Mouse (Mus musculus): ENCODE measurements around the gene Ubqln4. TPM values are rescaled to one million over a fixed set of nuclear protein-coding genes. Genes with fewer than 3 reads are reported as not detected.
"Not testable (repeated sequence)": the region's sequence is repeated elsewhere in the genome, so short reads cannot be mapped to it uniquely, and the experiment has no call there.

The Ubqln4 gene
- polyA plus RNA-seq, 1 experiment from 2014 or later: 80.1 TPM

- 82% methylated on average over 1 of the region's 1 CpGs for WGBS
- DNase-seq (ENCODE audit: low spot score) (no peak), ATAC-seq (ENCODE audit: insufficient number of reproducible peaks, low FRiP score, low TSS enrichment, low read depth) (no peak)
- H3K9ac ChIP-seq (ENCODE audit: low read length): no peak overlapping the region
- H3K27ac ChIP-seq (replicated peaks; ENCODE audit: low read depth, low read length): no peak overlapping the region
- H3K4me3 ChIP-seq (ENCODE audit: low read depth, low read length): no peak overlapping the region
- no peaks in the 10 kb centered on the region for H3K27me3 ChIP-seq (ENCODE audit: control insufficient read depth, insufficient read depth, low read length)
- H3K36me3 ChIP-seq (ENCODE audit: control insufficient read depth, insufficient read depth, low read length): peaks cover 21% of the 10 kb centered on the region
- H3K4me1 ChIP-seq (ENCODE audit: control insufficient read depth, insufficient read depth, low read length): no peaks in the 10 kb centered on the region
- no peak overlapping the region for H3K4me2 ChIP-seq (ENCODE audit: low read depth, severe bottlenecking)
- no peaks in the 10 kb centered on the region for H3K9me3 ChIP-seq (ENCODE audit: control insufficient read depth, low read length)
Measured at GRCm38 (mm10) chr3:88571856-88572255, 18.3 kb downstream of the Ubqln4 start.

DNA sequence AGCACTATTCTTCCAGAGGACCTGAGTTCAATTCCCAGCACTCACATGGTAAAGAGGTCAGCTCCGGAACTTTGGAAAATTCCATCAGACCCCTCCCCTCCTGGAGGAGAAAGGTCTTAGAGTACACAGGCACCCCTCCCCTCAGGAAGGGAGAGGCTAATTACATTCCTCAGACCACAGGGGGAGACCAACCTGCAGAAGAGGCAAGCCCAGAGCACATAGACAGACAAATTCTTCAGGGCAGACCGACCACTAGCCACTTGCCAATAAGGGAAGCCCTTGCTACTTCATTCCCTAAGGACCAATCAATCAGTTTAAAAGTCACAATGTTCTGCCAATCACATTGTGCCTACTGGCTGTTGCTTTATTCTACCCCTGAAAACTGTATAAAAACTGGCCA is 19.3 kb downstream of the Ubqln4 start:
- ATAC-seq (ENCODE audit: insufficient number of reproducible peaks, low FRiP score, low TSS enrichment, low read depth) (no peak), DNase-seq (ENCODE audit: low spot score) (no peak)
- no peak overlapping the region for H3K9ac ChIP-seq (ENCODE audit: low read length)
- WGBS: 81% methylated on average over 2 of the region's 2 CpGs
- H3K4me3 ChIP-seq (ENCODE audit: low read depth, low read length): no peak overlapping the region
- H3K27ac ChIP-seq (replicated peaks; ENCODE audit: low read depth, low read length): no peak overlapping the region
- no peaks in the 10 kb centered on the region for H3K27me3 ChIP-seq (ENCODE audit: control insufficient read depth, insufficient read depth, low read length)
- no peaks in the 10 kb centered on the region for H3K9me3 ChIP-seq (ENCODE audit: control insufficient read depth, low read length)
- H3K4me2 ChIP-seq (ENCODE audit: low read depth, severe bottlenecking): no peak overlapping the region
- no peaks in the 10 kb centered on the region for H3K4me1 ChIP-seq (ENCODE audit: control insufficient read depth, insufficient read depth, low read length)
- peaks cover 16% of the 10 kb centered on the region for H3K36me3 ChIP-seq (ENCODE audit: control insufficient read depth, insufficient read depth, low read length)

DNA sequence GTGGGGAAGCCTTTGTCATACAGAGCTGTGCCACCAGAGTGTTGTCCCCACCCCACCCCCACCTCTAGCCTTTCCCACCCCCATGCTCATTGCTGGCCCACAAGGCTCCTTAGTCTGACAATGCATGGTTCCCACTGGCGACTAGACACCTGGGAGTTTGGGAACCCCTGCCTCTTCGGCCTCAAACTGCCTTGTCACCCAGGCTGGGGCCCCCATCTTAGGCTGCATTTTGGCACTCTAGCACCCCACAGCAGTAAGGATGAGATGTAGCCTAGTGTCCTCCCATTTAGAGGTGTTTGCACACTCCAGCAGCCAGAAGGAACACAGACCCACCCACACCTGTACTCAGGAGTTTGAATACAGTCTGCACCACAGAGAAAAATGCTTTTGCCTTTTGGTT is 20.3 kb downstream of the Ubqln4 start:
- peaks cover 6% of the 10 kb centered on the region; the same call in 1 of the 2 replicates for H3K36me3 ChIP-seq (ENCODE audit: control insufficient read depth, insufficient read depth, low read length)
- DNase-seq (ENCODE audit: low spot score) (no peak), ATAC-seq (ENCODE audit: insufficient number of reproducible peaks, low FRiP score, low TSS enrichment, low read depth) (no peak)
- H3K27ac ChIP-seq (replicated peaks; ENCODE audit: low read depth, low read length): no peak overlapping the region
- H3K4me2 ChIP-seq (ENCODE audit: low read depth, severe bottlenecking): no peak overlapping the region
- no peaks in the 10 kb centered on the region for H3K9me3 ChIP-seq (ENCODE audit: control insufficient read depth, low read length)
- H3K27me3 ChIP-seq (ENCODE audit: control insufficient read depth, insufficient read depth, low read length): no peaks in the 10 kb centered on the region
- H3K4me3 ChIP-seq (ENCODE audit: low read depth, low read length): no peak overlapping the region
- no peak overlapping the region for H3K9ac ChIP-seq (ENCODE audit: low read length)
- no peaks in the 10 kb centered on the region for H3K4me1 ChIP-seq (ENCODE audit: control insufficient read depth, insufficient read depth, low read length)
- 83% methylated on average over 2 of the region's 2 CpGs for WGBS

DNA sequence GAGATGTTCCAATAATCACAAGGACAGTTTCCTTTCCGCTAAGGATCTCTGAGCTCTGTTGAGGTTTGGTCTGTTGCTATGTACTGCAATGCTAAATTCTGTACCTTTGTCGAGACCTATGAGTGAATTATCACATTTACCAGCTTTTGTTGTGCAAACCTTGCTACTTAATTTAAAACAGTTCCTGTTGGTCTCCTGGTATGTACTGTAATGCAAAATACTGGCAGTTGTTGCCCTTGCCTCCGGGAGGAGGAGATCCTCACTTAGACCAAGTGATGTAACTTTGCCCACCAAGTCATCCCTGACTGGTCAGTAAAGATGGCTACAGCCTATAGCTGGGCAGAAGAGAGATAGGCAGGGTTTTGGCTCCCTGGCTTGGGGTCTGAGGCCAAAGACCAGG is 22.0 kb downstream of the Ubqln4 start, which contains the start of gene Ssr2:
Gene Ssr2 (plus strand): TSS at position 337 of the 400 bp plus-strand sequence.
- Histone ChIP-seq H3K4me1 (ENCODE audit: control insufficient read depth, insufficient read depth, low read length) (0 out of 2 replicates have a peak, but pooled peaks cover 3% of the 10 kb centered on the region), H3K9me3 (ENCODE audit: control insufficient read depth, low read length) (no peaks in the 10 kb centered on the region), H3K27ac (replicated peaks; ENCODE audit: low read depth, low read length) (no peak within 1 kb of the TSS), H3K4me2 (ENCODE audit: low read depth, severe bottlenecking) (no peak within 1 kb of the TSS), H3K9ac (ENCODE audit: low read length) (no peak within 1 kb of the TSS), H3K4me3 (ENCODE audit: low read depth, low read length) (no peak within 1 kb of the TSS), H3K27me3 (ENCODE audit: control insufficient read depth, insufficient read depth, low read length) (no peaks in the 10 kb centered on the region), H3K36me3 (ENCODE audit: control insufficient read depth, insufficient read depth, low read length) (no peaks in the 10 kb centered on the region)
- ATAC-seq (ENCODE audit: insufficient number of reproducible peaks, low FRiP score, low TSS enrichment, low read depth) (no peak), DNase-seq (ENCODE audit: low spot score) (no peak)
- 87% methylated on average over 3 of the region's 3 CpGs for WGBS

DNA sequence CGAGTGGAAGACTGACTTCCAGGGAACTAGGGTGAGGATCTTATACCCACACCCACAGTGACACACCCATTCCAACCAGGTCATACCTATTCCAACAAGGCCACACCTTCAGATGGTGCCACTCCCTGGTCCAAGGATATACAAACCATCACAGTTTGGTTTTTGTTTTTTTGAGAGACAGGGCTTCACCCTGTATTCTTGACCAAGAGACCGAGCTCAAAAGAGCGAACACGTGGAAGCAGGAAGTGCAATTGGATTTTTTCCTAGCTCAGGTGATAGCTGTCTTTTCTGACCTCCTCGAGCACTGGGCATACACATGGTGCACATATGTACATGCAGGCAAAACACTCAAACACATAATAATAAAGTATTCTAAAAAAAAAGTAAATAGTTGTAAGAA is 24.3 kb downstream of the Ubqln4 start:
- not testable (repeated sequence) for DNase-seq (ENCODE audit: low spot score); H3K4me3 ChIP-seq (ENCODE audit: low read depth, low read length); H3K36me3 ChIP-seq (ENCODE audit: control insufficient read depth, insufficient read depth, low read length); H3K27me3 ChIP-seq (ENCODE audit: control insufficient read depth, insufficient read depth, low read length); H3K9ac ChIP-seq (ENCODE audit: low read length); H3K4me1 ChIP-seq (ENCODE audit: control insufficient read depth, insufficient read depth, low read length); H3K27ac ChIP-seq (replicated peaks; ENCODE audit: low read depth, low read length); H3K9me3 ChIP-seq (ENCODE audit: control insufficient read depth, low read length); ATAC-seq (ENCODE audit: insufficient number of reproducible peaks, low FRiP score, low TSS enrichment, low read depth); H3K4me2 ChIP-seq (ENCODE audit: low read depth, severe bottlenecking)
- 89% methylated on average over 5 of the region's 5 CpGs for WGBS

- peak overlapping the region; percentile 87; the same call in 1 of the 2 replicates for H3K4me2 ChIP-seq (ENCODE audit: low read depth, severe bottlenecking)
- peaks cover 8% of the 10 kb centered on the region; the same call in 1 of the 2 replicates for H3K36me3 ChIP-seq (ENCODE audit: control insufficient read depth, insufficient read depth, low read length)
- peak overlapping the region; percentile 95 for H3K4me3 ChIP-seq (ENCODE audit: low read depth, low read length)
- no peak for ATAC-seq (ENCODE audit: insufficient number of reproducible peaks, low FRiP score, low TSS enrichment, low read depth)
- no peak for DNase-seq (ENCODE audit: low spot score)
- 0 out of 2 replicates have a peak, but pooled peaks cover 3% of the 10 kb centered on the region for H3K4me1 ChIP-seq (ENCODE audit: control insufficient read depth, insufficient read depth, low read length)
- H3K9ac ChIP-seq (ENCODE audit: low read length): no peak overlapping the region
- H3K27me3 ChIP-seq (ENCODE audit: control insufficient read depth, insufficient read depth, low read length): no peaks in the 10 kb centered on the region
- H3K9me3 ChIP-seq (ENCODE audit: control insufficient read depth, low read length): no peaks in the 10 kb centered on the region
- WGBS: 46% methylated on average over 8 of the region's 8 CpGs
- H3K27ac ChIP-seq (replicated peaks; ENCODE audit: low read depth, low read length): no peak overlapping the region
Measured at GRCm38 (mm10) chr3:88578498-88579424, 25.2 kb downstream of the Ubqln4 start.

- peaks cover 8% of the 10 kb centered on the region; the same call in 1 of the 2 replicates for H3K36me3 ChIP-seq (ENCODE audit: control insufficient read depth, insufficient read depth, low read length)
- peak overlapping the region; percentile 95 for H3K4me3 ChIP-seq (ENCODE audit: low read depth, low read length)
- 0 out of 2 replicates have a peak overlapping the region, but pooled peaks have one; percentile 30 for H3K27ac ChIP-seq (replicated peaks; ENCODE audit: low read depth, low read length)
- H3K27me3 ChIP-seq (ENCODE audit: control insufficient read depth, insufficient read depth, low read length): no peaks in the 10 kb centered on the region
- H3K4me1 ChIP-seq (ENCODE audit: control insufficient read depth, insufficient read depth, low read length): 0 out of 2 replicates have a peak, but pooled peaks cover 3% of the 10 kb centered on the region
- WGBS: under 1% methylated on average over 34 of the region's 34 CpGs
- peak overlapping the region; percentile 87 for H3K4me2 ChIP-seq (ENCODE audit: low read depth, severe bottlenecking)
- DNase-seq (ENCODE audit: low spot score): peak; percentile 78
- ATAC-seq (ENCODE audit: insufficient number of reproducible peaks, low FRiP score, low TSS enrichment, low read depth): 0 out of 2 replicates have a peak, but pooled peaks have one; percentile 62
- no peaks in the 10 kb centered on the region for H3K9me3 ChIP-seq (ENCODE audit: control insufficient read depth, low read length)
- H3K9ac ChIP-seq (ENCODE audit: low read length): peak overlapping the region; percentile 83
Measured at GRCm38 (mm10) chr3:88579454-88580117, 26.0 kb downstream of the Ubqln4 start.

- peaks cover 36% of the 10 kb centered on the region for H3K36me3 ChIP-seq (ENCODE audit: control insufficient read depth, insufficient read depth, low read length)
- no peak overlapping the region for H3K27ac ChIP-seq (replicated peaks; ENCODE audit: low read depth, low read length)
- no peaks in the 10 kb centered on the region for H3K4me1 ChIP-seq (ENCODE audit: control insufficient read depth, insufficient read depth, low read length)
- no peak overlapping the region for H3K4me3 ChIP-seq (ENCODE audit: low read depth, low read length)
- H3K27me3 ChIP-seq (ENCODE audit: control insufficient read depth, insufficient read depth, low read length): no peaks in the 10 kb centered on the region
- H3K4me2 ChIP-seq (ENCODE audit: low read depth, severe bottlenecking): no peak overlapping the region
- 94% methylated on average over 6 of the region's 6 CpGs for WGBS
- no peaks in the 10 kb centered on the region for H3K9me3 ChIP-seq (ENCODE audit: control insufficient read depth, low read length)
- ATAC-seq (ENCODE audit: insufficient number of reproducible peaks, low FRiP score, low TSS enrichment, low read depth) (no peak), DNase-seq (ENCODE audit: low spot score) (no peak)
- no peak overlapping the region for H3K9ac ChIP-seq (ENCODE audit: low read length)
Measured at GRCm38 (mm10) chr3:88585769-88586168, 32.2 kb downstream of the Ubqln4 start.

Measured in limb, embryonic 11.5 days (tissue).